Mouse (Mus musculus): ENCODE measurements around the gene Usp12. TPM values are rescaled to one million over a fixed set of nuclear protein-coding genes. Genes with fewer than 3 reads are reported as not detected.
A peak's percentile ranks its signal among the peaks of the same experiment; 100 is the strongest.

Usp12 gene
- total RNA-seq, 1 experiment from 2014 or later, result 47.4 TPM

GRCm38 (mm10) chr5:146719584-146720356, 75.0 kb downstream of the Usp12 start:
- no peak for ATAC-seq (replicated peaks in 1 of 2; ENCODE audit: insufficient read depth in 1 of 2, low FRiP score in 2 of 2, low TSS enrichment in 1 of 2, low read depth in 1 of 2, poor library complexity in 2 of 2, severe bottlenecking in 2 of 2)

GRCm38 (mm10) chr5:146713836-146714235, 81.0 kb downstream of the Usp12 start:
- ATAC-seq (replicated peaks in 1 of 2; ENCODE audit: insufficient read depth in 1 of 2, low FRiP score in 2 of 2, low TSS enrichment in 1 of 2, low read depth in 1 of 2, poor library complexity in 2 of 2, severe bottlenecking in 2 of 2), result no peak

DNA sequence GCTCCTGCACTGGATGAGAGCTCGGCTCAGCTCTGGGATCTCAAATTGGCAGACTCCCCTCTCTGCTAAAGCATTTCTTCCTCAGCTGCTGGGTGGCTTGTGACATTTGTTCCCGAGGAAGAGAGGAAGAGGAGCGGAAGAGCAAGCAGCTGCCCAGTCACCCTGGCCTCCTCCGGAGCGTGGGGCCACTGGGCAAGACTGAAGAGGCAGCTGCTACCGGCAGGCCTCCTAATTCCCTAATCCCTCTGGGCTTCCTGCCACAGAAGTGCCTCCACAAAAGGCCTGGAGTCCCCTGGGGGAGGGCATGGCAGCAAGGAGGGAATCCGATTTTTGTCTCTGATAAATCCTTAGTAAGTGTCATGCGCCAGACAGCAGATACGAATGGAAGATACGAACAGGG, 81.7 kb downstream of the Usp12 start:
- no peak for ATAC-seq (replicated peaks in 1 of 2; ENCODE audit: insufficient read depth in 1 of 2, low FRiP score in 2 of 2, low TSS enrichment in 1 of 2, low read depth in 1 of 2, poor library complexity in 2 of 2, severe bottlenecking in 2 of 2)

- ATAC-seq (replicated peaks in 1 of 2; ENCODE audit: insufficient read depth in 1 of 2, low FRiP score in 2 of 2, low TSS enrichment in 1 of 2, low read depth in 1 of 2, poor library complexity in 2 of 2, severe bottlenecking in 2 of 2), result no peak
Measured at GRCm38 (mm10) chr5:146712282-146712918, 82.4 kb downstream of the Usp12 start.

DNA sequence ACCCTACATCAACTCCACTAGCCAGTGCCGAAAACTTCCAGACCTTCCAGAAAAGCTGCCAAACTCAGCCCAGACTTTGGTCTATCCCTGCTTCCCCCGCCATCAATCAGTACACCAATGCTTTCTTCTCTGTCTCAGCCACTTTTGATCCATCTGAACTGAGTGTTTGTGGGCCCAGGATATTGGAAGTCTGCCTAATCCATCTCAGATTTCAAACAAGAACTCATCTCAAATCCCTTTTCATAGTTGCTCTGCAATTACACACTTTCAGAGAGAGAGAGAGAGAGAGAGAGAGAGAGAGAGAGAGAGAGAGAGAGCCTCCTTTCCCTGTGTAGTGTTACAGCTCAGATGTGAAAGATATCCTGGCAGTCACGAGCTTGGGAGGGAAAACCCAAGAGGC, 85.4 kb downstream of the Usp12 start:
- ATAC-seq (replicated peaks in 1 of 2; ENCODE audit: insufficient read depth in 1 of 2, low FRiP score in 2 of 2, low TSS enrichment in 1 of 2, low read depth in 1 of 2, poor library complexity in 2 of 2, severe bottlenecking in 2 of 2), result no peak

DNA sequence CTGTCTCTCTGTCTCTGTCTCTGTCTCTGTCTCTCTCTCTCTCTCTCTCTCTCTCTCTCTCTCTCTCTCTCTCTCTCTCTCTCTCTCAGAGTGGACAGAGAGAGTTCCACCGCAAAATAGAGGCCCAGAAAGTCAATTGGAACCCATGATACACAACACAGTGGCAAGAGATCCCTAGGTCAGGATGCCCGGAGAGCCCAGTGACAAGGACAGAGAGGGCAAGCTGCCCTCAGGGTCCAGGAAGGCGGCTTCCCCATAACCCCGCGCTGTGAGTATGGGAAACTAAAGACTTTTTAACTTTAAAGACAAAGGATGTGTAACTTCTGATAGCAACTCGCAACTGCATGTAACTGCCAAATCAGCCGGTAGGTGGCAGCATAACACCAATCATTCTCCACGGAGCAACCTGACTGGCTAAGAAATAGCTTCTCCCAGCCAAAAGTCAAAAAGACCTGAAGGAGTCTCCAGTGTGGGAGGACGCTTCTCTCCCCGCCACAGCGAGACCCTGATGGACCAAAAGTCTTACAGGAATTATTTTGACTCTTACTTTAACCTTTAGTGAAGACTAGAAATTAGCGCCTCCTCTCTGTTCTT, 88.9 kb downstream of the Usp12 start:
- peak; percentile 34 to 61; a peak in 1 of 4 replicates for ATAC-seq (replicated peaks in 1 of 2; ENCODE audit: insufficient read depth in 1 of 2, low FRiP score in 2 of 2, low TSS enrichment in 1 of 2, low read depth in 1 of 2, poor library complexity in 2 of 2, severe bottlenecking in 2 of 2)

- no peak for ATAC-seq (replicated peaks in 1 of 2; ENCODE audit: insufficient read depth in 1 of 2, low FRiP score in 2 of 2, low TSS enrichment in 1 of 2, low read depth in 1 of 2, poor library complexity in 2 of 2, severe bottlenecking in 2 of 2)
Measured at GRCm38 (mm10) chr5:146705411-146705810, 89.4 kb downstream of the Usp12 start.

- no peak for ATAC-seq (replicated peaks in 1 of 2; ENCODE audit: insufficient read depth in 1 of 2, low FRiP score in 2 of 2, low TSS enrichment in 1 of 2, low read depth in 1 of 2, poor library complexity in 2 of 2, severe bottlenecking in 2 of 2)
Measured at GRCm38 (mm10) chr5:146704241-146704640, 90.6 kb downstream of the Usp12 start.

DNA sequence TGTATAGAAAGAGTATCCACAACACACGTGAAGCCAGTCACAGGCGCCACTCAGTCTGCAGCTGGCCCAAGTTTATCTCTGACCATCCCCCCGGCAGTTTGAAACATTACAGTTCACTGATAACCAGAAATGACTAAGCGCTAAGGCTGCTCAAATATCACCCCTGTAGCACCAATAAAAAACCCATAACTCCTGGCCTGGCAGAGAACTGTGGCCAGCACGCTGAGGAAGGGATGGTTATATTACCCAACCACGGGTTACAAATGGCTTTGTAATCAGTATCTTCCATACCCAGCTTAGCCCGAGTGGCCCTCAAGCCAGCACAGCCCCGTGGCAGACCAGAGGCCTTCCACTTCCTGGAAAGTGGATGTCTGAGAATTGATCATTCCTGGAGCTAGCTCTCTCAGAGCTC, 91.1 kb downstream of the Usp12 start:
- peak; percentile 86 to 89 for ATAC-seq (replicated peaks in 1 of 2; ENCODE audit: insufficient read depth in 1 of 2, low FRiP score in 2 of 2, low TSS enrichment in 1 of 2, low read depth in 1 of 2, poor library complexity in 2 of 2, severe bottlenecking in 2 of 2)

DNA sequence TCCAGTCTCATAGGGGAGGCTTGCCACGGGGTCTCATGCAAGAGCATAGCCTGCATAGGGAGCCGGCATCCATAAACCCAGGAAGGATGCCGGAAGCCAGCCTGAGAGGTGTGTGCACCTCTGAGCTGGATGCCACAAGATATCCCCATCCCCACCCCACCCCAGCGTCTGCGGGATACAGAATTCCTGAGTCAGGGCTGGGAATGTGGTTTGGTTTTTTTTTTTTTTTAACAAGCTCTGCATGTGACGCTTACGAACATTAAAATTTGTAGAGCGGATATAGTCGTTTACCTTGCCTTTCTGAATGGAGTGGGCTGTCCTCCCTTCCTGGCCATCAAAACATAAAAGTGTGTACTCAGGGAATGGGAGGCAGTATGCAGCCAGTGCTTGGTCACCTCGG, 94.7 kb downstream of the Usp12 start:
- ATAC-seq (replicated peaks in 1 of 2; ENCODE audit: insufficient read depth in 1 of 2, low FRiP score in 2 of 2, low TSS enrichment in 1 of 2, low read depth in 1 of 2, poor library complexity in 2 of 2, severe bottlenecking in 2 of 2), result no peak

DNA sequence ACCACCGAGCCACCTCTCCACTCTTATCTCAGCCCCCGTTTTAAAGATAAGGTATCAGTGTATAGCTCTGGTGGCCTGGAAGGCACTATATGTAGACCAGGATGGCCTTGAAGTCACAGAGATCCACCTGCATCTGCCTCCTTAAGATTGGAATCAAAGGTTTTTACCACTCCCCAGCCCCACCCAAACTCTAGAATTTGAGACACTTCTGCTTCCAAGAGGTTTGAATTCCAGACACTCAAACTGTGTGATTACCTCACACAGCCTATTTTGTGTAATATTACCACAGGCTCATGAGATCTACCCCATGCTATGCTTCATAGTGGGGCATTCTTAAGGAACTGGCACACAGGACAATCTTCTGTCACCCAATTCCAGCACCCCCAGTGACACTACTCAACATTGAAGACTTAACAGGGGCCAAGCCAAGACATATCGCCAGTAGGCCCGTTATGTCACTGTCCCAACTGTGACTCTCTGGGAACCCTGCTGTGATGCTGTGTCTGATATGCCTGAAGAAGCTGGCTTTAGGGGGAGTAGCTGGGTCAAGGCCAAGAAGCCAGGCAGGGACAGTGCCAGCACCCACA, 95.3 kb downstream of the Usp12 start:
- ATAC-seq (replicated peaks in 1 of 2; ENCODE audit: insufficient read depth in 1 of 2, low FRiP score in 2 of 2, low TSS enrichment in 1 of 2, low read depth in 1 of 2, poor library complexity in 2 of 2, severe bottlenecking in 2 of 2), result no peak

- ATAC-seq (replicated peaks in 1 of 2; ENCODE audit: insufficient read depth in 1 of 2, low FRiP score in 2 of 2, low TSS enrichment in 1 of 2, low read depth in 1 of 2, poor library complexity in 2 of 2, severe bottlenecking in 2 of 2), result no peak
Measured at GRCm38 (mm10) chr5:146695543-146695942, 99.3 kb downstream of the Usp12 start.

- no peak; a peak in 1 of 4 replicates for ATAC-seq (replicated peaks in 1 of 2; ENCODE audit: insufficient read depth in 1 of 2, low FRiP score in 2 of 2, low TSS enrichment in 1 of 2, low read depth in 1 of 2, poor library complexity in 2 of 2, severe bottlenecking in 2 of 2)
Measured at GRCm38 (mm10) chr5:146692976-146693361, 101.8 kb downstream of the Usp12 start.

DNA sequence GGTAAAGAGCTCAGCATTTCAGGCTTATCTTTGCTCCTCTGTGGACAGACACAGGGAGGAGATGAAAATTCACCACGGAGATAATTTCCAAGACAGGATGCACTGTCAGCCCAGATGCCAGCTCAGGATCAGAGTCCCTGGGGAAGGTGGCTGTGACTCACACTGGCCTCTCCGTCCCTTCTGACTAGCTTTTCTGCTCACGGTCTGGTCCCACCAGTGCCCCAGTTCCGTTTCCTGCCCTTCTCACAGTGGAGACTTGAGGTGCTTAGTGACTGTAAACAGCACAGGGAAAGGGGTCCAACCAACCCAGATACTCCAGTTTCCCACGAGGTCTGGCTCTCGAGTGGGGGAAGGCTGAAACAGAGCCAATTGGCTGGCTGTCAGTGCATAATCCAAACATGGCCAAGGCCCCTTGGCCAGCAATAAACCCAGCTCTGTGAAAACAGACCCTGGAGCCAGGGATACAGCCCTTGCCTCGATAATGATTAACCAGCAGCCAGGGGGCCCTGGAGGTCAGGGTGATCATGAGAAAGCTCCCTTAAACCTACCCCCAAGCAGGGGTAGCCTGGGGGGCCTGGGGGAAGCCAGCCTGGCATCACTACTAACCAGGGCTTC, 102.3 kb downstream of the Usp12 start:
- ATAC-seq (replicated peaks in 1 of 2; ENCODE audit: insufficient read depth in 1 of 2, low FRiP score in 2 of 2, low TSS enrichment in 1 of 2, low read depth in 1 of 2, poor library complexity in 2 of 2, severe bottlenecking in 2 of 2), result no peak; a peak in 1 of 4 replicates

GRCm38 (mm10) chr5:146691745-146692144, 103.1 kb downstream of the Usp12 start:
- no peak for ATAC-seq (replicated peaks in 1 of 2; ENCODE audit: insufficient read depth in 1 of 2, low FRiP score in 2 of 2, low TSS enrichment in 1 of 2, low read depth in 1 of 2, poor library complexity in 2 of 2, severe bottlenecking in 2 of 2)

- ATAC-seq (replicated peaks in 1 of 2; ENCODE audit: insufficient read depth in 1 of 2, low FRiP score in 2 of 2, low TSS enrichment in 1 of 2, low read depth in 1 of 2, poor library complexity in 2 of 2, severe bottlenecking in 2 of 2), result peak; percentile 16 to 47; a peak in 2 of 4 replicates
Measured at GRCm38 (mm10) chr5:146687541-146688313, 107.1 kb downstream of the Usp12 start.

- no peak for ATAC-seq (replicated peaks in 1 of 2; ENCODE audit: insufficient read depth in 1 of 2, low FRiP score in 2 of 2, low TSS enrichment in 1 of 2, low read depth in 1 of 2, poor library complexity in 2 of 2, severe bottlenecking in 2 of 2)
Measured at GRCm38 (mm10) chr5:146686954-146687353, 107.9 kb downstream of the Usp12 start.
